Mouse (Mus musculus) embryo, embryonic 10 days (tissue): ENCODE data around the gene Hal.
"Not testable (repeated sequence)": the region's sequence is repeated elsewhere in the genome, so short reads cannot be mapped to it uniquely, and the experiment has no call there.

Source experiments
- DNase-seq: peaks from one replicate; pipeline ENCODE4 v3.0.0-alpha.2; 2015; ENCODE audit warnings: low spot score

The Hal gene

GRCm38 (mm10) chr10:93515927-93516326, 27.4 kb downstream of the Hal start:
- no peak for DNase-seq

- no peak for DNase-seq
Measured at GRCm38 (mm10) chr10:93517754-93518153, 29.2 kb downstream of the Hal start.

GRCm38 (mm10) chr10:93518186-93518585, 29.6 kb downstream of the Hal start:
- DNase-seq: no peak

- DNase-seq: no peak
Measured at GRCm38 (mm10) chr10:93518620-93519019, 30.1 kb downstream of the Hal start.

- no peak for DNase-seq
Measured at GRCm38 (mm10) chr10:93519159-93519558, 30.6 kb downstream of the Hal start.

GRCm38 (mm10) chr10:93519756-93520155, 31.2 kb downstream of the Hal start:
- no peak for DNase-seq

GRCm38 (mm10) chr10:93520994-93521393, 32.4 kb downstream of the Hal start:
- no peak for DNase-seq

- no peak for DNase-seq
Measured at GRCm38 (mm10) chr10:93525329-93525728, 36.8 kb downstream of the Hal start.

- DNase-seq: no peak
Measured at GRCm38 (mm10) chr10:93538287-93538686, 49.7 kb downstream of the Hal start.

GRCm38 (mm10) chr10:93538818-93539217, 50.2 kb downstream of the Hal start:
- DNase-seq: peak; percentile 21

- DNase-seq: peak; percentile 91
Measured at GRCm38 (mm10) chr10:93539775-93540430, 51.3 kb downstream of the Hal start, which contains the start of gene Amdhd1. TSS of gene Amdhd1 (minus strand) at chr10:93540033.

GRCm38 (mm10) chr10:93540431-93541210, 52.1 kb downstream of the Hal start, which contains the start of gene Ccdc38:
TSS of gene Ccdc38 (plus strand) at chr10:93540632.
- no peak for DNase-seq

- DNase-seq: no peak
Measured at GRCm38 (mm10) chr10:93541585-93541984, 53.0 kb downstream of the Hal start.

GRCm38 (mm10) chr10:93542356-93542755, 53.8 kb downstream of the Hal start:
- DNase-seq: no peak

- no peak for DNase-seq
Measured at GRCm38 (mm10) chr10:93543176-93543575, 54.6 kb downstream of the Hal start.

GRCm38 (mm10) chr10:93544172-93544571, 55.6 kb downstream of the Hal start:
- DNase-seq: no peak

- no peak for DNase-seq
Measured at GRCm38 (mm10) chr10:93547741-93548270, 59.2 kb downstream of the Hal start.

- DNase-seq: peak; percentile 93
Measured at GRCm38 (mm10) chr10:93548991-93549390, 60.4 kb downstream of the Hal start.

GRCm38 (mm10) chr10:93549821-93550220, 61.3 kb downstream of the Hal start:
- DNase-seq: no peak

GRCm38 (mm10) chr10:93552596-93552995, 64.0 kb downstream of the Hal start:
- no peak for DNase-seq

GRCm38 (mm10) chr10:93557971-93558370, 69.4 kb downstream of the Hal start:
- not testable (repeated sequence) for DNase-seq

GRCm38 (mm10) chr10:93559786-93560185, 71.2 kb downstream of the Hal start:
- DNase-seq: no peak

GRCm38 (mm10) chr10:93564518-93565090, 76.0 kb downstream of the Hal start:
- no peak for DNase-seq
